ENCODE assay signal across 11 mouse cellular contexts in genomic region chr9:95694526-95694925, GRCm38 (mm10).
"Had no signal": no experiment of that assay in that cellular context is flagged by ENCODE, and none has a peak within 500 bp of the region (broad histone marks: within the 10 kb centered on the region; RNA-seq: fewer than 3 reads in every experiment).

No protein-coding gene starts in this region.

- H3K4me1 ChIP-seq: midbrain, embryonic 10.5 days had no signal

- DNase-seq: kidney, postnatal 10 days; kidney, postnatal 4 days; lung, adult 18-20 months; midbrain, embryonic 14.5 days; right cerebral cortex, postnatal 25 days; thymus, postnatal 36 days had no signal

- H3K9me3 ChIP-seq: midbrain, embryonic 10.5 days; neural tube, embryonic 15.5 days had no signal

- H3K27ac ChIP-seq: layer of hippocampus, adult 2 months; liver, embryonic 14.5 days; midbrain, embryonic 10.5 days; neural tube, embryonic 15.5 days had no signal

- H3K4me3 ChIP-seq: layer of hippocampus, adult 2 months; midbrain, embryonic 10.5 days; myocyte; neural tube, embryonic 15.5 days had no signal

- H3K9ac ChIP-seq: liver, embryonic 14.5 days; neural tube, embryonic 15.5 days had no signal

- H3K4me2 ChIP-seq: neural tube, embryonic 15.5 days had no signal

- H3K27me3 ChIP-seq: neural tube, embryonic 15.5 days had no signal

- H3K36me3 ChIP-seq: midbrain, embryonic 10.5 days; neural tube, embryonic 15.5 days had no signal
